Mouse (Mus musculus) spleen, embryonic (tissue): ENCODE measurements around the gene Cdc20b.

Source experiments
- CTCF ChIA-PET: fragments of 350-600 bp; sonication (Branson Sonifier 250); formaldehyde crosslinking; loops from one replicate; lab custom pipeline; 2022; lab: Charles Lee

The Cdc20b gene

DNA sequence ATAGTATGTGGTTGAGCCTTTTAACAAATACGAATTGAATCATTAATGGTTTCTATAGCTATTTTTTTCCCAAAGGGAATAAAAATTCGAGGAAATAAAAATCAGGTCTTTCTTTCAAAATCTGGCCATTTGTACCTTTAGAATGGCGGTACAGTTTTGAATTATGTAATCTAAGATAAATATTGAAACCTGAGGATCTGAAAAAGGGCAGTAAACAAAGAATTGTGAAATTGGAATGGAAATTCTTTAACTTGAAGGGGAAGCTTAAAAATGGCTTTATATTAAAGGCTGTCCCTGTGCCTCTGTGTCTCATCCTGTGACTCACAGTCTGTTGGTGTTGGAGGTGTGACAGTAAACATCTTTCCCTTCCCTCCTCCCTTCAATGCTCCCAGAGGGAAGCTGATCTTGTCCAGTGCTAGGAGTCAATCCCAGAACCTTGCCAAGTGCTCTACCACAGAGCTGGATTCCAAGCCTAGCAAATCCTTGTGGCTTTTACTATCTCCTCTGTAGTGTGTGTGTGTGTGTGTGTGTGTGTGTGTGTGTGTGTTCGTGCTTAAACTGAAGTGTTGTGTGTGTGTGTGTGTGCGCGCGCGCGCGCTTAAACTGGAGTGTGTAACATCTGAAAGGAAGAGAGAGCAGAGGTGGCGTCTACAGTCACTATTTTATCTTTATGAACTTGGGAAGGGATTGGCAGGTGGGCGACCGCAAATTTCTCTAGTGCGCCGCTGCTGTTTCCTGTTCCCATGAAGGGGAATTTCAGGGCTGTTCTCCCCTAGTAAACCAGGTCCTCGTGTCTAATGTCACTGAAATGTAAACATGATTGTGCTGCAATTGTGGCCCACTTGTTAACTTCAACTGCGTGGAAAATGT is 11.4 kb upstream of the Cdc20b start:
- CTCF ChIA-PET, result no interaction called here

DNA sequence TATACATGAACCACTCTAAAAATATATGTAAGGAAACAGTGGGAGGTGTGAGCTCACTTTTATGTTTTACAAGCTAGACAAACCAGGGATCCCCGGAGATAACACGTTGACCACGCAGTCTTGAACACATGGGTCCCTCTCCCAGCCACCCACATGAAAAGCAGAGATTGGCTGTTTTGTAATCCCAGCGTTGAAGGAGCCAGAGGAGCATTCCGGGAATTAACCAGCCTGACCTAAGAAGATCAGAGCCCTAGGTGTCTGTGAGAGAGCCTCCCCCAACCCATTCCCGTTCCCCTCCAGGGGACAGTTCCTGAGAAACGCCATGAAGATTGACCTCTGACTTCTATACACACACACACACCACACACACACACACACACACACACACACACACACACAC is 3.6 kb upstream of the Cdc20b start:
- CTCF ChIA-PET, result interaction anchor here (0.8 to 1.0 kb wide), 2 partner anchors 41 to 154 kb away, joined by 3 to 5 read pairs; no protein-coding TSS in a partner anchor

DNA sequence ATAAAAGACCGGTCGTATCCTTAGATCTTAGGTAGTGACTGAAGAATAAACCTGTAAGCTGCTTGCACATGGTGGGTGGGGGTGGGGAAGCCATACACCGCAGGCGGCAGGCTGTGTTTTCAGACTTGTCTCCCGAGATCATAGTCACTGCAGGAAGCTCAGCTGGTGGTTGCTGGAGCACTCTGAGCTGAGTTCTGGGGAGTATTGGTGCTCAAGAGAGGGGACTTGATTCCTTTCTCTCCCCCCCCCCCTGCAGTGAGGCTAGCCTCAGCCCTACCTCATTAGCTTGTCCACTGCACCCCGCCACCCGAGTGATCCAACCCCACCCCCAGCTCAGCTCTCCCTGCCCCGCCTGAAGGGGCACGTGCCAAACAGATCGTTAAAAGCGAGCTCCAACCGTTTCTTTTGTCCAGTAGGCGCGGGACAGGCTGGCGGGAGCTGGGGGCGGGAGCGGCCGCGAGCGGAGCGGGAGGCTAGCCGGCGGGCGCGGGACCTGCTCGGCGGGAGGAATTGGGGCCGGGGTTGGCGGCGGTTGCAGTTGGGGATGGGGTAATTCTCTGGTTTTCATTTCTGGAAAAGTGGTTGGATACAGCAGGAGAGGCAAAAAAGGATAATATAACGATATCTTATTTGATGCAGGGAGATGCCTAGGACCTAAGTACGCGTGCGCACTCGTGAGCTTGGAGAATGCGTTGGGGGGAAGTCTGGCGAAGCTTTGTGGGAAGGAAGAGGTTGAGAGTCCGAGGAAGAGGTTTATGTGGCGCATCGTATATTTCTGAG is 2.9 kb upstream of the Cdc20b start:
- CTCF ChIA-PET, result interaction anchor here (0.5 to 1.0 kb wide), 2 partner anchors 155 to 261 kb away, joined by 3 to 6 read pairs; no protein-coding TSS in a partner anchor

DNA sequence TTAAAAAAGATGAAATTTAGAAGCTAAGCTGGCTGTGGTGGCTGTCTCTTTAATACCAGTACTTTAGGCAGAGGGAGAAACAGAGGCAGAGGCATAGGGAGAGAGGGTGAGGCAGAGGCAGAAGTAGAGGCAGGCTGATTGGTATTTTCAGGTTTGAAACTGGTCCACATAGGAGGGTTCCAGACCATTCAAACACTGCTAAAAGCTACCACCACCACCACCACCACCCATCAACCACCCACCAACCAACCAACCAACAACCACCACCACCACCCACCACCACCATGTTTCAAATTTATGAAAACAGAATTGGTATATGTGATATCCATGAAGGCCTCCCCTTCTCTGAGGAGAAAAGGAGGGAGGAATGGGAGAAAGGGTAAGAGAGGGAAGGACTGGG is 2.1 kb upstream of the Cdc20b start:
- CTCF ChIA-PET, result interaction anchor here (0.5 kb wide), 1 partner anchor 262 kb away, joined by 6 read pairs; no protein-coding TSS in a partner anchor

DNA sequence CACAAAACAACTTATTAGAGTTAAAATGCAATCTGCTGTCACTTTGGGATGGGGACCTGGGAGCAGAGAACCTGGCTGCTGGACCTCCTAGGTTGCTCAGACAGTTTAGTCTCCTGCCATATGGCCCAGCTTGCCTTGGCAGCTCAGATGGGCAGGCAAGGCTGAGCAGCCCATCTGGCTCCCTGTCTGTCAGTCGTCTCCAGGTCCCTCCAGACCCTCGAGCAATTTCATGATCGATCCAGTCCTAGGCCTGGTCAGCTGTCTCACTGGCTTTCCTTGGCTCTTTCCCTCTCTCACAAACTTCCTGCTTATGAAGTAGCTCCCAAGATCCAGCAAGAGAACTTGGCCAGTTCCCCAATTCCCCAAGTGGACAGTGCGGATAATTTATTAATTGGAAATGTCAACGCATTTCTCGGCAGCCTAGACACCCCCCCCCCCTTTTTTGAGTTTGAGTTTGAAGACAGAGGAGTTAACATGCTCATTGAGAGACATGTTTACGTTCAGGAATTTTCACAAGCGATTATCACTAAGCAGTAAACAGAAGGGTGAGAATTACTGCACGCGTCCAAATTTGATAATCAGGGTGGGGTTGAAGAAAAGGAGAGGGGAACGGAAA is 532 bp upstream of the Cdc20b start:
- CTCF ChIA-PET, result interaction anchor here (0.5 to 0.6 kb wide), 2 partner anchors 38 to 286 kb away, joined by 3 to 7 read pairs; no protein-coding TSS in a partner anchor

DNA sequence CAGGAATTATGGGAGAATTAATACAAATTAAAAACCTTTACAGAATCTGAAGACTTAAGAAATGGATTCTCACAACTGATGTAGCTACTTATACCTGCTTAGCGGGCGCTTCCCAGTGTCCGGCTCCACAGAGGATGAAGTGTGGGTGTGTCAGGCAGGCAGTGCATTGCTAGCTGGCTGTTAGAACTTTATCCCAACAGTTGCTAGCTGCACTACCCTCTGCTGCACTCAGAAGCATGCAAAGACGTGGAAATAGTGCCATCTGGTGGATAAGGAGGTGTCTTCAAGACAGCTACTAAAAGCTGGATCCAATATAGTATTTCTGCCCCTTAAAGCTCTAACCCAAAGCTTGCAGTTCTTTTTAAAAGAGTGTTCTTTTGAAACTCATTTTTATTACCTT is 941 bp downstream of the Cdc20b start:
- CTCF ChIA-PET, result interaction anchor here (0.7 to 1.0 kb wide), 2 partner anchors 23 to 362 kb away, joined by 3 to 5 read pairs; no protein-coding TSS in a partner anchor

DNA sequence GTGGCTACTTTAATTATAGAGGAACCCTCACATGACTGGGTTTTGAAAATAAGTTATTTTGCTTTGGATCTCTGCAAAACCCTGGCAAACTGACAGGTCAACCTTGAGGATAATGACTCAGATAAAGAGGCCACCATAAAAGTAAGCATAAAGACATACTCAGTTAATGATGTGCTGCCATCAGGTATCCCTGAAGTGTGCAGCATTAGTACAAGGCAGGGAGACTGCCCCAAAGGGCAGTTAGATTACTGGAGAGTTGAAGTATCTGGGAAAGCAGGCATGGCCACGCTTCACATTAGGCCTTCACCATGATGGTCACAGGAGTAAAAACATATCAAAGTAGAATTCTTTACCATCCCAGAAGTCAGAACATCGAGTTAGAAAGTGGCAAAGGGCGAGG is 10.0 kb downstream of the Cdc20b start:
- CTCF ChIA-PET, result no interaction called here

DNA sequence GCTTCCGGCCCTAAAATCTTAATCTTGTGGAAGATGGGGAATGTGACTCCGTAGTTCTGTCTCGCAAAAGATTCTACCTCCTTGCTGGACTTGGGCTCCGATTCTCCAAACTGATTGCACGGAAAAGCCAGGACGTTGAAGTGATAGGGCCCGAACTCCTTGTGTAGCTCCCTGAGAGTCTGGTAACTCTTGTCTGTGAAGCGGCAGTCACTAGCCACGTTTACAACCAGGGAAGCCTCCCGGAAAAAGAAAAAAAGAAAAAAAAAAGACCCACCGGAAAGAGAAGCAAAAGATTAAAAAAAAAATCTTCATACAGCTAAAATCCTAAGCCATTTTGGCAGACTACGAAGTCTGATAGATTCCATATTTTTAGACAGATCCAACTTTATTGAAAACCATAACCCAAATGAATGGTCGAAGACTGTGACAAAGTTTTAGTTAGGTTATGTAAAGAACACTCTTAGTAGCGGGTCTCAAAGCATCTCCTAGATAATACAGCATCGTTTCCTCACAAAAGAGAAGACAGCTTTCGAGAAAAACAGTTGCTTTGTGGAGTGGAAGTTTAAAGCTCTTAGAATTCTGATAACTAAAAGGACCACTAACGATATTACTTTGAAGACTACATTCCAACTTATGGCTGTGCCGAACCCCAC is 10.7 kb downstream of the Cdc20b start:
- CTCF ChIA-PET, result no interaction called here

DNA sequence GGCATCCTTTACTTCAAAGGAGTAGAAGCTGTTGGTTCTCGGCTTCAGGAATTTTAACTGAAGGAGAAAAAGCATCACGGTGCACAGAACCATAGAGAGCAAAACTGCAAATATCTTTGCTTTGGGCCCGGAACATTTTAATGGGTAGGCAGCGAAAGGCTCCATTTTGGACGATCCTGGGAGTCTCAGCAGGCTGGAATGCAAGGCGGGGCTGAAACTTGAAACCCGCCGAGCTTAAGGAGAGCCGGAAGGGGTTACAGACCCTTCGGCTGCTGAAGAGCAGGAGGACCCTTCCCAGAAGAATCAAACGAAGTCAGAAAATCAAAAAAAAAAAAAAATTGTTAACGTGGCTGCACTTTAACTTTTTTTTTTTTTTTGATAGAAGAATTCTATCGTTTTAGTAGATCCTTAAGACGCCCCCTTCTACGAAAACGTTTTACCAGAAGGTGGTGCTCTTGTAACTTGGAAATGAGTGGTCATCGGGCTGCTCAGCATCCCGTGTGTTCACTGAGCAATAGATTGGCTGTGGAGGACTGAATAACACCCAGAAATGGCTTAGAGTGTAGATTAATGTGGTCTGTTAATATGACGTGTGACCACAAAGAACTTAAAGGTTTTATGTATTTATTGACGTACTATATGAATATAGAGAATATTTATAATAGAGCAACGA is 11.4 kb downstream of the Cdc20b start, which contains the start of gene Gpx8:
TSS of gene Gpx8 (minus strand) at position 200 of the 673 bp plus-strand sequence.
- CTCF ChIA-PET, result no interaction called here

DNA sequence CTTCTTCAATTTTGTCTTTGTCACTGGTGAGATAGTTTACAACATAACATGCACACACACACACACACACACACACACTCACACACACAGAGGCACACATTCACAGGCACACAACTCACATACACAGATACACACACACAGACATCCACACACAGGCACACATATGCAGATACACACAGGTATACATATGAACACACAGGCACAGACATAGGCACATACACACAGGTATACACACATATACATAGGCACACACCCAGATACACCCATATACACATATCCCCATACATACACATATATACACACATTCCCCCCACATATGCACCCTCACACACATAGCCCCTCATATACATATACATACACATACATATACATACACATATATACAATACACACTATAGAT is 12.1 kb downstream of the Cdc20b start:
- CTCF ChIA-PET, result no interaction called here

DNA sequence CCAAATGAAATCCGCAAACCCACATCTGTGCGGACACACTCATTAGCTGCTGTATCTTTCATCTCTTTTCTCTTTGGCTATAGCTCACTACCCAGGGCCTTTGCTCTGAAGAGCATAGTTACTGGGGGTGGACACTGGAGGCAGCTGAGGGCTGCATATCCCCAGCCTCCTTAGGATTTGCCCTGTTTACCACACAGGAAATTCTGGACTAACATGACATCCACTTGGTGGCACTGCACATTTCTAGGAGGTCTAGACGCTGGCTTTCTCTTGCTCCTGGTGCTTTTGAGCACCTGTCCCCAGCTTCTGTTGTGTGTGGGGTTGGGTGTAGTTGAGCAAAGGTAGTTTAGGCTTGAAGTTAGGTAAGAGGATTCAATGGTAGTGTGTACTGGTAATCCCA is 12.7 kb downstream of the Cdc20b start:
- CTCF ChIA-PET, result no interaction called here

DNA sequence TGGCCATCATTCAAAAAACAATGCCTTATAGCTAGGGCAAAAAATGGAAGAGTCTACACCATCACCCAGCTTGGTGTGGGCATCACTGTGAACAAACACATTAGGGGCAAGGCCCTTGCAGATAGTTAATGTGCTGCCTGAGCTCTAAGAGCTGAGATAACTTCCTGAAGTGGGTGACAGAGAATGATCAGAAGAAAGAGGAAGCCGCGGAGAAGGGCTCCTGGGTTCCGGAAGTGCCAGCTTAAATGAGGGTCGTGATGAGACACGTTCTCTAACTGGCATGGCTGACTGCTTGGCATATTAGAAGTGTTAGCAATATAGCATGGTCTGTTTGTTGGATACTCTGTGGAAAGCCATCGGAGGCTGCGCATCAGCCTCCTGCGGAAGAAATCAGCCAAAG is 19.3 kb downstream of the Cdc20b start:
- CTCF ChIA-PET, result no interaction called here

DNA sequence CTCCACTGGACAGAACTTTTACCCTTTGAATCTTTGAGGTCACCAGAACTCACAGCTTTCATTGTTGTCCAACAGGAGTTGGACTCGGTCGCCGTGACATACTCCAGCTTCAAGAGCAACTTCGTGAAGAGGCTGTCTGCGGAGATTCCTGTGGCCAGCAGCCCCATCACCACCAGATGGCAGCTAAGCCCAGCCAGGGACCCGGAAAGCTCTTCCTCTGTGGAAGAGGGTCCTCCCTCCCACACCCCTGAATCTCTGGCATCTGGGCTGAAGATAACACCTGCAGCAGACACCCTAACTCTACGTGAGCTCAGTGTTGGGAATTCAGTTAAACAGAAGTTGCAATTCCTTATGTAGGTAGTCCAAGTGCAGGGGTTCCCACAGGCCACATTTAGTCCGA is 20.9 kb downstream of the Cdc20b start:
- CTCF ChIA-PET, result no interaction called here

DNA sequence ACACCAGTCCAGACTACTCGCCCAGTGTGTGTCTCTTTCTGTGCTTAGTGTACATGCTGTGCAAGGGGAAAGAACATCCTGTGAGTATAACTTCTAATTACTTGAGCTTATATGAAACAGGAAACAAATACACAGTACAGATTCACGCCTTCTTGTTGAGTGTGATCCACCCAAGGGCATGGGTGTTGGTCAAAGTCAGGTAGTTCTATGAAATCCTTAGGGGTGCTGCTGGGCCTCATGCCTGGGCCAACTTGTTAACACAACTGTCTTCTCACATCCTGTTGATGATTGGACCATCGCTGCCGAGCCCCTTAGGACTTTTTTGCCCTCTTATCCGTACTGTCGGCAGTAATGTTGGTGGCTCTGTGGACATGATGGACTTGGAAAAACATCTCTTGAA is 26.8 kb downstream of the Cdc20b start:
- CTCF ChIA-PET, result no interaction called here

DNA sequence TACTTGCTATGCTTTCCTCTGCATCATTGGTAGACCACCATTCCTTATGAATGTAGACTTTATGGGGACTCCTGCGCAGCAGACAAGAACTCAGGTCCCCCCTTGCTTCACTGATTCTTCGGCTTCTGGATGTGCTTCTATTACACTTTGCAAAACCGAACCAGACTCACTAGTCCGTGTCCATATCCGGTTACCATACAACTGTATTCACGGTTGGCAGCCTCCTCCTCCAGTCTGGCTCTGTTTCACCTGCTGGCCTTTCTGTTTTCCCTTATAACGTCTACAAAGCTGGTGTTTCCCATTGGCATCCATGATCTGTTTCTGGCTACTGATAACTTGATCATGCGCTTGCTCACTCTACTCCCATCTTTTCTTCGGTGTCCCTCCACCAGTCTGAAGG is 29.6 kb downstream of the Cdc20b start:
- CTCF ChIA-PET, result interaction anchor here (0.6 kb wide), 1 partner anchor 11 kb away, joined by 3 read pairs; no protein-coding TSS in a partner anchor

DNA sequence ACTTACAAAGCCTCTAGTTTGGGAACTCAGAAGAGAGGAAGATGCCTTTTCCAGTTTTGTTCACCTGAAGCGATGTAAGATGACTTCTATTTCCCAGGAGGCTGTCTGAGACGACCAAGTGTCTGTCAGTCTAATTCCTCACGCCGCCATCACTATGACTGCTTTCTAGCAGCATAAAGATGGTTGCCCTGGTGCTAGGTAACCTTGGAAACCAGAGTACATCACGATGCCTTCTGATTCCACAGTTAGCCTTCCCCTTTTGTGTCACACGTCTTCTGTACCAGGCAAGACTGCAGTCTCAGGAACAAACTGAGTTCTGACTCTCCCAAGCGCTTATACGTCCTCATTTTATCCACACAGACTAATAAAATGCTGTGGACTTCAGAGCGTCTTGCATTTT is 44.1 kb downstream of the Cdc20b start:
- CTCF ChIA-PET, result no interaction called here

DNA sequence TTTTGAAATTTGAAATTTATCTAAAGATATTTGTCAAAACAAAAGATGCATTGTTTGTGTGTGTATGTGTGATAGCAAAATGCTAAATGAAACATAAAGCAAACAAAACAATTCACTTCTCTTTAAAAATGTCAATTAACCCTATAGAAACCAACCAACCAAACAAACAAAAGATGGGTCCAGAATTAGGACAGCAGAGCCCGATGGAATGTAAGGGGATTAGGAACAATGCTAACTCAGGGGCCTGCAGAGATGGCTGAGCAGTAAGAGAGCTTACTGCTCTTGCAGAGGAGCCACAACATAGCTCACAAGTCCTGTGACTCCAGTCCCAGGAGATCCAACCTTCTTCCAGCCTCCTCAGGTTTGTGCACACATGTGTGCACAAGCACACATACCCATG is 47.2 kb downstream of the Cdc20b start:
- CTCF ChIA-PET, result no interaction called here

DNA sequence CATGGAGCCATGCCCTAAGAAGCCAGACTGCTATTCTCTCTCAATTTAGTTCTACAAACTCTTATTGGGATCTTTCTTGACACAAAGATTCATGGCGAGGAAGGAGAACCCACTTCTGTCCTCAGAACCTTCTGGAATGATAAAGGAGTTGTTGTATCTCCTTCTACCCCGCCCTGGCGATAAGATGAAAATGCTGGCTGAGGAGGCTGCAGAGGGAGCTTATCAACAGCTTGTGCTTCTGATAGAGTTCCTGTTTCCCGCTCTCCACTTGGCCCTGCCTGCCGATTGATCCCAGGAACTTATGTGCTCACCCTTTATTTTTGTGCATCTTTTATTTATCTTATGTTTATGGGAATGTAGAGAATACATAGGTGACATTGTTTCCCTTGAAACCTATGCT is 49.8 kb downstream of the Cdc20b start:
- CTCF ChIA-PET, result no interaction called here

DNA sequence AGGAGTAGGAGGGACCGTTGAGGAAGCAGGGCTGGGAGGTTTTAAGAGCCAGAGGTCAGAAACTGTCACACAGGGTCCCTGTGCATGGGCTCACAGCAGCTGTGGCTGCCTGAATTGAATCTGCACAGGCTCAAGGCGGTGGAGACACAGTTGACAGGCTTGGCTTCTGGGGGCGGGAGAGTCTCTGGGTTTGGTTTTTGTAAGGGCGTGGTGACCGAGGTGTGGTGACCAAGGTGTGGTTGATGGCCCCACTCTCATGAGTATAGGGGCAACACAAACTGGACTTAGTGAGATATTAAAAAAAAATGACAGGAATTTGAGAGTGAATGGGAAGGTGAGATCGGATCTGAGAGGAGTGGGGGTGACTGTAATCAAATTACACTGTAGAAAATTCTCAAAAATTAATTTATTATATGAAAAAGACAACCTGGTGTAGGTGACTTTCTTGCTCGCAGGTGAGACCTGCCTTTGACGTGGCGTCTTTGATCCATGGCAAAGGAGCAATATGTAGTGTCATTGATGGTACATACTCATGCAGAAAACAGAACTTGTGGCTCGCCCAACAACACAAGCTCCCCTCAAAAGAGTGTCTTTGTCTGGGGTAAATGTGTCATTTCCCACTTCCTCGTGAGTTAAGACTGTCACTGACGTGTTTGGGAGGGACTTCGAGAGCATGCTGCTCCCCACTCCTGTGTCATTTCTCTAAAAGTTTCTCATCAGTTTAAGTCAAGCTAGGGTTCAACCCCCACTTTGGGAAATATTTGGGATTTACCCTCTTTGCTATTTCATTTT is 52.5 kb downstream of the Cdc20b start:
- CTCF ChIA-PET, result no interaction called here

DNA sequence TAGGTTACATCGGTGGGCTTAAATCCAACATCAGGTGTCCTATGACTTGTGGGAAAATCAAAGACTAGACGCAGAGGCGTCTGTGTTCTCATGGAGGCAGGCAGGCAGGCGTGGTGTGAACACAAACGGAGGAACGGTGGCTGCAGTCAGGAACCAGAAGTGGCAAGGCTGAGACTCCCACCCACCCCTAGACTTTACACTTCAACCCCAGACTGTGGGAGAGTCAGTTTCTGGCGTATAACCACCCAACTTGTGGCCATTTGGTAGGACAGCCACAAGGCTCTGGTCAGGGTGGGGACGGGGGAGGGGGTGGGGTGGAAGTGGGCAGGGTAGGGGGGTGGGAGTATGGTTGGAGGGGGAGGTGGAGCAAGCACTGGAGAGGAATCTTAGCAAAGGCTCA is 55.6 kb downstream of the Cdc20b start:
- CTCF ChIA-PET, result no interaction called here
